Mouse (Mus musculus) limb, embryonic 11.5 days (tissue): ENCODE results near the gene Bace1. TPM values are rescaled to one million over a fixed set of nuclear protein-coding genes. Genes with fewer than 3 reads are reported as not detected.
"Not testable (repeated sequence)": the region's sequence is repeated elsewhere in the genome, so short reads cannot be mapped to it uniquely, and the experiment has no call there.

Experiments used
- ATAC-seq: fragments of 200-750 bp; cut with Nextera tagmentation; 2 replicates; pipeline ENCODE4 v1.8.0; 2017; ENCODE audit warnings: low read depth; ENCODE audit not compliant: insufficient number of reproducible peaks, low FRiP score, low TSS enrichment
- DNase-seq: peaks from one replicate; pipeline ENCODE4 v3.0.0-alpha.2; 2015; ENCODE audit warnings: low spot score
- H3K27ac ChIP-seq: fragments of 300-500 bp; sonication (generic); replicated peaks from 2 replicates; pipeline ENCODE4 v1.5.1; 2014; ENCODE audit warnings: low read depth, mild to moderate bottlenecking, low read length
- H3K27me3 ChIP-seq: fragments of 300-500 bp; sonication (generic); 2 replicates; pipeline ENCODE4 v1.6.1; 2014; ENCODE audit warnings: mild to moderate bottlenecking, low read length, mixed read lengths; ENCODE audit not compliant: control insufficient read depth, insufficient read depth
- H3K36me3 ChIP-seq: fragments of 300-500 bp; sonication (generic); 2 replicates; pipeline ENCODE4 v1.6.1; 2014; ENCODE audit warnings: mild to moderate bottlenecking, low read length, moderate library complexity, mixed read lengths; ENCODE audit not compliant: control insufficient read depth, insufficient read depth
- H3K4me1 ChIP-seq: fragments of 300-500 bp; sonication (generic); 2 replicates; pipeline ENCODE4 v1.6.1; 2014; ENCODE audit warnings: low read length, mixed read lengths; ENCODE audit not compliant: control insufficient read depth, insufficient read depth
- H3K4me2 ChIP-seq: fragments of 300-500 bp; sonication (generic); 2 replicates; pipeline ENCODE4 v1.6.1; 2014; ENCODE audit warnings: low read depth, mild to moderate bottlenecking, moderate library complexity; ENCODE audit not compliant: severe bottlenecking
- H3K4me3 ChIP-seq: fragments of 300-500 bp; sonication (generic); 2 replicates; pipeline ENCODE4 v1.5.1; 2014; ENCODE audit warnings: low read depth, low read length
- H3K9ac ChIP-seq: fragments of 300-500 bp; sonication (generic); 2 replicates; pipeline ENCODE4 v1.6.1; 2014; ENCODE audit warnings: mild to moderate bottlenecking, low read length
- H3K9me3 ChIP-seq: fragments of 300-500 bp; sonication (generic); 2 replicates; pipeline ENCODE4 v1.6.1; 2016; ENCODE audit warnings: low read length; ENCODE audit not compliant: control insufficient read depth
- WGBS: fragments of 180-500 bp; shearing (Covaris S2); extraction: QIAGEN DNeasy Blood & Tissue Kit; methylation state at CpG from one replicate; pipeline ENCODE4 v1.1.7; 2014; 5-methylcytosine and 5-hydroxymethylcytosine counted together
- polyA plus RNA-seq: library from polyadenylated mRNA; unstranded; fragments of >200 nt; fragmentation: Nextera tagmentation; extraction: Ambion mirVana; gene quantifications from 2 replicates; pipeline ENCODE4 v1.2.1, GENCODE M21; 2014

Gene Bace1
- polyA plus RNA-seq, 1 experiment from 2014 or later: 22.9 TPM

- Histone ChIP-seq H3K4me2 (no peak overlapping the region), H3K27ac (no peak overlapping the region)
These were observed 2.0 kb downstream of the Bace1 start for GRCm38 (mm10) chr9:45840331-45840730.

DNA sequence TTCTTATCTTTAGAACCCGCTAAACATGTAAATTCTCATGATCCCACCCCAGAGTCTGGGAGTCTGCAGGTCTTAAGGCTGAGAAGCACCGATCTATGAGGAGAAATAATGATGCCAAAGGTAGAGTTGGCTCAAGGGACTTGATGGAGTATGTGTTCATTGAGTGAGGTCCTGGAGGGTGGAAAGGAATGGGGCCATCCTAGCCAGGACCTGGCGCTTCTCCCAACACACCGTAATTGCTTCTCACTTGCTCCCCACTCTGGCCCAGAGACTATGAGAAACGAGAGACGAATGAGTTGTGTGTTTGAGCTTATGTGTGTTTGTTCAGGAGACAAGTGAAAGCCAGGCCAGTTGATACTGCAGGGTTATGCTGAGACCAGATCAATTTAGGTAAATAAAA, 3.1 kb downstream of the Bace1 start:
- no peaks in the 10 kb centered on the region for H3K36me3 ChIP-seq
- no peak overlapping the region for H3K4me3 ChIP-seq
- no peak overlapping the region for H3K4me2 ChIP-seq
- 86% methylated on average over 6 of the region's 6 CpGs for WGBS
- H3K9me3 ChIP-seq: no peaks in the 10 kb centered on the region
- H3K27ac ChIP-seq: no peak overlapping the region
- DNase-seq (no peak), ATAC-seq (no peak)
- H3K4me1 ChIP-seq: peaks cover 7% of the 10 kb centered on the region
- H3K9ac ChIP-seq: no peak overlapping the region
- no peaks in the 10 kb centered on the region for H3K27me3 ChIP-seq

More at GRCm38 (mm10) chr9:45840331-45840730, 2.0 kb downstream of the Bace1 start:
- no peak overlapping the region for H3K4me3 ChIP-seq
- H3K9ac ChIP-seq: no peak overlapping the region
- peaks cover 7% of the 10 kb centered on the region for H3K4me1 ChIP-seq
- H3K9me3 ChIP-seq: no peaks in the 10 kb centered on the region
- H3K36me3 ChIP-seq: no peaks in the 10 kb centered on the region
- H3K27me3 ChIP-seq: no peaks in the 10 kb centered on the region
- DNase-seq (no peak), ATAC-seq (0 out of 2 replicates have a peak, but pooled peaks have one; percentile 11)
- WGBS: 80% methylated on average over 5 of the region's 5 CpGs

- H3K27ac ChIP-seq: no peak overlapping the region
- 79% methylated on average over 5 of the region's 5 CpGs for WGBS
- no peak for ATAC-seq
These were observed 4.6 kb downstream of the Bace1 start for GRCm38 (mm10) chr9:45843007-45843406.

GRCm38 (mm10) chr9:45843780-45844179, 5.4 kb downstream of the Bace1 start:
- Histone ChIP-seq H3K4me1 (peaks cover 7% of the 10 kb centered on the region), H3K4me2 (no peak overlapping the region), H3K36me3 (no peaks in the 10 kb centered on the region), H3K27ac (no peak overlapping the region), H3K27me3 (no peaks in the 10 kb centered on the region), H3K9ac (no peak overlapping the region), H3K4me3 (no peak overlapping the region), H3K9me3 (no peaks in the 10 kb centered on the region)
- 95% methylated on average over 1 of the region's 1 CpGs for WGBS
- no peak for ATAC-seq
- DNase-seq: no peak

More at GRCm38 (mm10) chr9:45843007-45843406, 4.6 kb downstream of the Bace1 start:
- Histone ChIP-seq H3K36me3 (no peaks in the 10 kb centered on the region), H3K27me3 (no peaks in the 10 kb centered on the region), H3K4me3 (no peak overlapping the region), H3K9ac (no peak overlapping the region), H3K4me2 (no peak overlapping the region), H3K9me3 (no peaks in the 10 kb centered on the region), H3K4me1 (peaks cover 7% of the 10 kb centered on the region)
- DNase-seq: no peak

- H3K27ac ChIP-seq: no peak overlapping the region
- H3K27me3 ChIP-seq: no peaks in the 10 kb centered on the region
- WGBS: 98% methylated on average over 3 of the region's 3 CpGs
- H3K9ac ChIP-seq: no peak overlapping the region
- H3K4me1 ChIP-seq: no peaks in the 10 kb centered on the region
- no peaks in the 10 kb centered on the region for H3K36me3 ChIP-seq
- DNase-seq: no peak
- no peak overlapping the region for H3K4me2 ChIP-seq
- no peaks in the 10 kb centered on the region for H3K9me3 ChIP-seq
- no peak for ATAC-seq
- no peak overlapping the region for H3K4me3 ChIP-seq
These were observed 7.2 kb downstream of the Bace1 start for GRCm38 (mm10) chr9:45845541-45845940.

- H3K27ac ChIP-seq, H3K4me3 ChIP-seq, ATAC-seq, H3K27me3 ChIP-seq, H3K4me1 ChIP-seq, H3K9ac ChIP-seq, H3K9me3 ChIP-seq, DNase-seq, H3K36me3 ChIP-seq, H3K4me2 ChIP-seq: not testable (repeated sequence)
- 81% methylated on average over 2 of the region's 2 CpGs for WGBS
These were observed 7.8 kb downstream of the Bace1 start for GRCm38 (mm10) chr9:45846176-45846575.

- Histone ChIP-seq H3K4me1 (no peaks in the 10 kb centered on the region), H3K27ac (no peak overlapping the region), H3K9ac (no peak overlapping the region), H3K4me3 (no peak overlapping the region), H3K4me2 (no peak overlapping the region), H3K36me3 (no peaks in the 10 kb centered on the region), H3K27me3 (no peaks in the 10 kb centered on the region), H3K9me3 (no peaks in the 10 kb centered on the region)
- 81% methylated on average over 5 of the region's 5 CpGs for WGBS
- DNase-seq (no peak), ATAC-seq (no peak)
These were observed 8.6 kb downstream of the Bace1 start for GRCm38 (mm10) chr9:45846891-45847460.

- Histone ChIP-seq H3K4me3 (no peak overlapping the region), H3K9ac (no peak overlapping the region), H3K4me2 (no peak overlapping the region), H3K27ac (no peak overlapping the region), H3K4me1 (no peaks in the 10 kb centered on the region), H3K9me3 (no peaks in the 10 kb centered on the region), H3K36me3 (no peaks in the 10 kb centered on the region), H3K27me3 (no peaks in the 10 kb centered on the region)
- DNase-seq: no peak
- WGBS: 81% methylated on average over 9 of the region's 9 CpGs
- ATAC-seq: no peak
These were observed 11.4 kb downstream of the Bace1 start for GRCm38 (mm10) chr9:45849528-45850408.
